Mouse (Mus musculus) cerebellum, adult 2 months (tissue): ENCODE data around the gene H2-K1. TPM values are rescaled to one million over a fixed set of nuclear protein-coding genes. Genes with fewer than 3 reads are reported as not detected.

Experiments used
- DNase-seq, 2 experiments: peaks; one replicate each; pipeline ENCODE4 v3.0.0; 2021
- H3K27ac ChIP-seq: fragments of 200-500 bp; 2 replicates; pipeline ENCODE4 v1.5.1; 2012; ENCODE audit warnings: low read length, control low read depth, inconsistent platforms; ENCODE audit not compliant: insufficient read depth
- H3K27me3 ChIP-seq: fragments of 200-500 bp; 2 replicates; pipeline ENCODE4 v1.6.1; 2012; ENCODE audit warnings: inconsistent platforms, mild to moderate bottlenecking, low read length, moderate library complexity; ENCODE audit not compliant: control insufficient read depth, insufficient read depth
- H3K4me1 ChIP-seq: fragments of 200-500 bp; 2 replicates; pipeline ENCODE4 v1.6.1; 2011; ENCODE audit warnings: low read length; ENCODE audit not compliant: control insufficient read depth, insufficient read depth
- H3K4me3 ChIP-seq: fragments of 200-500 bp; replicated peaks from 2 replicates; pipeline ENCODE3; 2011; ENCODE audit warnings: mild to moderate bottlenecking, low read depth, low read length, control low read depth; ENCODE audit not compliant: insufficient read depth
- CTCF ChIP-seq: fragments of 200-500 bp; IDR thresholded peaks from 2 replicates; pipeline ENCODE4 v1.5.1; 2011; ENCODE audit warnings: low read depth, mild to moderate bottlenecking, control low read depth, low read length, moderate library complexity, borderline replicate concordance; ENCODE audit not compliant: insufficient read depth
- POLR2A ChIP-seq: fragments of 200-500 bp; IDR thresholded peaks from 2 replicates; pipeline ENCODE4 v1.6.1; 2011; ENCODE audit warnings: low read length, control low read depth, borderline replicate concordance; ENCODE audit not compliant: insufficient read depth
- WGBS: fragments of 180-500 bp; shearing (Covaris S2); methylation state at CpG from one replicate; pipeline ENCODE4 v1.1.7; 2018; 5-methylcytosine and 5-hydroxymethylcytosine counted together
- polyA plus RNA-seq: library from polyadenylated mRNA; depleted of rRNA; stranded (reverse); fragments of >200 nt; gene quantifications from 2 replicates; pipeline ENCODE4 v1.2.3, GENCODE M21; 2012

The H2-K1 gene
- polyA plus RNA-seq, 1 experiment = 77.5 TPM

DNA sequence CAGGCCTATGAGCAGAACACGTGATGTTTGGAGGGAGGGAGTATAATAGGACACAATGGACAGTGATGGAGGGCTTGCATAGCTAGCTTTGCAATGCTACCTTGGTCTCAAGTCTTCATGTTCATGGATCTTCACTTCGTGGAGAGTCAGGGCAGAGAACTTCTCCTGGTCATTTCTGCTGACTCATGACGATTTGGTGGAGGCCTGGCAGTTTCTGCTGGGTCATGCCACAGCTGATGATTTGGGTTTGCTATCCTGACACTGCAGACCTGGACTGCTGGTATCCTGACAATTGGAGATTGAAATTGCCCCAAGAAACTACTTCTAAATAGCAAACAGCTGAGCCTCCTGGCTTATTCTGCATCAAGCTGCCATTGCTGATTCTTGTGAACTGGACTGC, 26.6 kb downstream of the H2-K1 start:
- Histone ChIP-seq H3K4me3 (no peak overlapping the region), H3K27ac (no peak overlapping the region), H3K4me1 (no peaks in the 10 kb centered on the region), H3K27me3 (no peaks in the 10 kb centered on the region)
- TF ChIP-seq POLR2A (no peak), CTCF (no peak)
- 69% methylated on average over 3 of the region's 3 CpGs for WGBS
- no peak for DNase-seq

- TF ChIP-seq CTCF (no peak), POLR2A (no peak)
- 3% methylated on average over 1 of the region's 1 CpGs for WGBS
- H3K4me3 ChIP-seq = no peak overlapping the region
- no peaks in the 10 kb centered on the region for H3K4me1 ChIP-seq
- no peaks in the 10 kb centered on the region for H3K27me3 ChIP-seq
- no peak overlapping the region for H3K27ac ChIP-seq
- no peak for DNase-seq
Observed at GRCm38 (mm10) chr17:33972691-33973090, 27.5 kb downstream of the H2-K1 start.

DNA sequence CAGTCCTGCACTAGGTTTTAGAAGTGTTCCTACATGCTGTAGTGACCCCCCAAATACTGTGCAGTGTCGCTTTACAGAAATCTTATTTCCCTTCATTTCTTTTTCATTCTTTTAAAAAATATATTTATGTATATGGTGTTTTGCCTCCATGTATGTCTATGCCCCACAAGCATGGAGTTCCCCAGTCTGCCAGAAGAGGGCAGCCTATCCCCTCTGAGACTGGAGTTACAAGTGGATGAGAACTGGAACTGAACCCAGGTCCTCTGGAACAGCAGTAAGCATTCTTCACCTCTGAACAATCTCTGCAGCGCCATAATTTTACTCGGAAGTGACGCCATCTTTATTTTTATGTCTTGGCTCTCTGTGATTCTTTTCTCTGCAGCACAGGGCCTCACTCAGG, 30.8 kb downstream of the H2-K1 start:
- 77% methylated on average over 4 of the region's 4 CpGs for WGBS
- TF ChIP-seq POLR2A (no peak), CTCF (peak; percentile 11; the same call in 1 of the 2 replicates)
- no peak for DNase-seq

DNA sequence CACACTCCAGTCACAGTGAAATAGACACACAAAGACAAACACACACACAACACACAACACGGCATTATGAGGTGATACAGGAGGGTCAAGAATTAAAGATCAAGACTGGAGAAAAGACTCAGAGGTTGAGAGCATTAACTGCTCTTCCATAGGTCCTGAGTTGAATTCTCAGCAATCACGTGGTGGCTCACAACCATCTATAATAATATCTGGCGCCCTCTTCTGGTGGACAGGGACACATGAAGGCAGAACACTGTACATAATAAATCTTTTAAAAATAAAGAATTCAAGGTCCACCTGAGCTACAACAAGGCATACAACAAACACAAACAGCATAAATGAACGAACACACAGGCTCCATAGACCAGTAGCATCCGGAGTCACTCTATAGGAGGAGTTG, 31.2 kb downstream of the H2-K1 start:
- TF ChIP-seq CTCF (no peak), POLR2A (no peak)
- no peaks in the 10 kb centered on the region for H3K27me3 ChIP-seq
- H3K4me1 ChIP-seq = no peaks in the 10 kb centered on the region
- no peak overlapping the region for H3K27ac ChIP-seq
- WGBS = 28% methylated on average over 5 of the region's 5 CpGs
- peak; percentile 7 to 36 for DNase-seq
- H3K4me3 ChIP-seq = no peak overlapping the region

More for the DNA sequence above, 30.8 kb downstream of the H2-K1 start:
- Histone ChIP-seq H3K27me3 (no peaks in the 10 kb centered on the region), H3K27ac (no peak overlapping the region), H3K4me1 (no peaks in the 10 kb centered on the region), H3K4me3 (no peak overlapping the region)

GRCm38 (mm10) chr17:33968489-33968888, 31.7 kb downstream of the H2-K1 start:
- Histone ChIP-seq H3K27me3 (no peaks in the 10 kb centered on the region), H3K4me1 (no peaks in the 10 kb centered on the region), H3K27ac (no peak overlapping the region), H3K4me3 (no peak overlapping the region)
- DNase-seq = peak; percentile 69 to 84
- TF ChIP-seq CTCF (peak; percentile 92), POLR2A (no peak)
- WGBS = 2% methylated on average over 9 of the region's 9 CpGs

DNA sequence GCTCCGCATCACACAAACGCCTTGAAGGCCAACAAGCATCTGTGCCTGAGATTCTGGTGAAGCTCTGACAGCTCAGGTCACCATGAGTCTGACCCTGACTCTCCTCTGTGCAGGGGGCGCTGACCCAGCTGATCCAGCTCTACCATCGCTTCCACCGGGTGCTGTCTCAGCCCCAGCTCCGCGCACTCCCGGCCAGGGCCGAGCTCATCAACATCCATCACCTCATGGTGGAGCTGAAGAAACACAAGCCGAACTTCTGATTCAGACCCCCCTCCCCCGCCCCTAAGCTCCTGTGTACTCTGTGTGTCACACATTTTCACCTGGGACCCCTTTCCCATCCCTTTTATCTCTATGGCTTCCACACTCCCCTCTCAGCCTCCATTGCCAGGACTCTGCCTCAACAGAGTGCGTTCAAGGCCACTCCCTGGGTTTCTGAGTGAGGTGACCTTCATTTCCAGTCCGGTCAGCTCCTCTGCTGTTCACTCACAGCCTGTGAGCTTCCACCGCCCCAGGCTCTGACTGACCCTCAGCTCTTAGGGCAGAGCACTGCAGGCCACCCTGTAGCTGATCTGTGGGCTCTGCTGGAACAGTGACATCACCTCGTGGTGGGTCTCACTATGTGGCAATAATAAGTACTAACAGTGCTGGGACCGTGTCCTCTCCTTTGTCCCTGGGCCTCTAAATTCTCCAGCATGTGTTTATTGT, 34.1 kb downstream of the H2-K1 start:
- H3K27me3 ChIP-seq = no peaks in the 10 kb centered on the region
- no peak for TF ChIP-seq CTCF
- no peak for TF ChIP-seq POLR2A
- WGBS = 90% methylated on average over 16 of the region's 16 CpGs
- no peak overlapping the region for H3K27ac ChIP-seq
- DNase-seq = peak in 1 of 2 experiments; percentile 13
- no peaks in the 10 kb centered on the region for H3K4me1 ChIP-seq
- no peak overlapping the region for H3K4me3 ChIP-seq

- Histone ChIP-seq H3K27me3 (no peaks in the 10 kb centered on the region), H3K27ac (no peak overlapping the region), H3K4me1 (no peaks in the 10 kb centered on the region), H3K4me3 (no peak overlapping the region)
- DNase-seq = peak in 1 of 2 experiments; percentile 9
- WGBS = 89% methylated on average over 17 of the region's 17 CpGs
- TF ChIP-seq POLR2A (no peak), CTCF (no peak)
Observed at GRCm38 (mm10) chr17:33965082-33965845, 34.9 kb downstream of the H2-K1 start.

DNA sequence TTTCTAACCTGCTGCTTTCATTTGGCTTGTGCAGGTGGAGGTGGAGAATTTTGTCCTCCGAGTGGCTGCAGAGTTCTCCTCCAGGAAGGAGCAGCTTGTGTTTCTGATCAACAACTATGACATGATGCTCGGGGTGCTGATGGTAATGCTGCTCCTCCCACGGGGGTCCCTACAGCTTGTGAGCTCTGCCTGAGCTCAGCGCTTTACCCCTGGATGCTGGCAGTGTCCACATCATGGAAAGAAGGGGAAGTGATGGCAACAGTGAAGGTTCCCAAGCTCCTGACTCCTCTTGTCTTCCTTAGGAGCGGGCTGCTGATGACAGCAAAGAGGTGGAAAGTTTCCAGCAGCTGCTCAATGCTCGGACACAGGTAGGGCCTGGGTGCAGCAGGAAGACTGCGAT, 37.3 kb downstream of the H2-K1 start:
- Histone ChIP-seq H3K4me1 (no peaks in the 10 kb centered on the region), H3K27me3 (no peaks in the 10 kb centered on the region), H3K4me3 (no peak overlapping the region), H3K27ac (no peak overlapping the region)
- DNase-seq = peak in 1 of 2 experiments; percentile 6
- TF ChIP-seq CTCF = no peak
- no peak for TF ChIP-seq POLR2A
- WGBS = 91% methylated on average over 7 of the region's 7 CpGs
